Mouse (Mus musculus) layer of hippocampus, postnatal 10 days (tissue): ENCODE data around the gene Rab4b. TPM values are rescaled to one million over a fixed set of nuclear protein-coding genes. Genes with fewer than 3 reads are reported as not detected.

Source experiments
- DNase-seq, 2 experiments: peaks; one replicate each; pipeline ENCODE4 v3.0.0; 2021; ENCODE audit warnings: low spot score in 2 of 2
- long read RNA-seq: library from polyadenylated mRNA; stranded (forward); transcript quantifications from one replicate; pipeline ENCODE4 v2.0.0, GENCODE M21; 2023
- total RNA-seq, 2 experiments: library from RNA; stranded (reverse); gene quantifications; 2 replicates each; pipeline ENCODE4 v1.2.3; 2021

The Rab4b gene
- 10 to 100 TPM; 76.6 to 84.2 TPM for total RNA-seq
- long read RNA-seq, transcript Rab4b-201 (8 exons, 1,192 nt): major isoform, 72 of 85 reads
- long read RNA-seq, partial matches to known transcripts: 1 of 85 reads
- long read RNA-seq, other reads (novel, unspliced or antisense): 8 of 85 reads

DNA sequence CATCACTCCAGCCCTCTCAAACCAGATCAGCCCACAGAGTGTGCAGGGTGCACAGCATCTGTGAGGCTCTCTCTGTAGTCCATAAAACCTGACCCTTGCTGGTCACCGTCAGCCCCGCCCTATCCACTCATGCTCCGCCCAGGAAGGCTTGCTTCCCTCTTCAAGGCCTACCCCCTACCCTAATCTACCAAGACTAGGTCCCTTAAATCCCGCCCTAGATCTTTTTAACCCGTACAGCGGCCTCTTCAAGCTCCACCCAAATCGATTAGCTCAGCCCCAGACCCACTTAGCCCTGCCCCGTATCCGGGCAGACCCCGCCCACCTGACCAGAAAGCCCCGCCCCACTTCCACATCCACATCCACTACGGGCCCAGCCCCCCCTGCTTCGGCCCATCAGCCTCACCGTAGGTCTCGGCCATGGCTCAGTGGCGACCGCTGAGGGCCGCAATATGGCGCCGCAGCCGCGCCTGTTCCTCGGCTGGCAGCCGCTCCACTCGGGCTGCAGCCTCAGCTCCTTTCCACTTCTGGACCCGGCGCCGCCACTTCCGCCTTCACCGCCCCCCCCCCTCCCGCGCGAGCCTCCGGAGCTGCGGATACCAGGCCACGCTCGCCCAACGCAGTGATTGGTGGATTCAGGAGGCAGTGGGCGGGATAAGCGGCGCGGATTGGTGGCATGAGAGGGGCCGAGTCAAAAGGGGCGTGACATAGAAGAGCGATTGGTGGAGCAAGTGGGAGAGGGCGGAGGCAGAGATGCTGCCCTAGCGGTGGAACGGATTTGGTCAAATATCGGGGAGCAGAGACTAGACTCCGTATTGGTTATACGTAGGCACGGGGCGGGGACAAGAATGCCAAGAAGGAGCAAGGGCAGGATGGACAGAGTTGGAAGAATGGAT, at the start of gene Rab4b:
Gene Rab4b (minus strand): TSS at position 573 of the 893 bp plus-strand sequence.
- DNase-seq: peak; percentile 99

DNA sequence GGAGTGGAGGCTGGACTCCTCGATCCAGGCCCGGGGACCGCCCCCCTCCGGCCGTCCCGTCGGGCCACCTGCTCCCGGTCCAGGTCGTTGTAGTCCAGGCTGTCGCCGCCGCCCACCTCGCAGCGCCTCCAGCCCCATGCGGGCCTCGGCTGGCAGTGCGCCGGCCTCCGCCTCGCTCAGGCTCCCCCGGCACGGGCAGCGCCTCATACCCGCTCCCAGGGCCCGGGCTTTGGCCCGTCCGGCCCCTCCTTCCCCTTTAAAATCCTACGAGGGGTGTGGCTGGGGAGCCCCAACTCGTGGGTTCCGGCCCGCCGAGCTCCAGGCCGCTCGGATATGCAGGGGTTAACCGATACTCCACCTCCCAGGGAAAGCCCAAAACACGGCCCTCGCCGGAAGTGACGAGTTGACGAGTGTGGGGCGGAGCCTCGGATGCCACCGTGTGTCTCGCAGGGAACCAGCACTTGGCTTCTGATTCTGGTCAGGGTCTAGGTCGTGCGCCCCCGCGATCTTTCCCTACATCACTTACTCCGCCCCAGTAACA, 49.7 kb upstream of the Rab4b start, which contains the start of gene Itpkc:
Gene Itpkc (minus strand): TSS at position 381 of the 541 bp plus-strand sequence.
- DNase-seq: peak; percentile 91 to 92

DNA sequence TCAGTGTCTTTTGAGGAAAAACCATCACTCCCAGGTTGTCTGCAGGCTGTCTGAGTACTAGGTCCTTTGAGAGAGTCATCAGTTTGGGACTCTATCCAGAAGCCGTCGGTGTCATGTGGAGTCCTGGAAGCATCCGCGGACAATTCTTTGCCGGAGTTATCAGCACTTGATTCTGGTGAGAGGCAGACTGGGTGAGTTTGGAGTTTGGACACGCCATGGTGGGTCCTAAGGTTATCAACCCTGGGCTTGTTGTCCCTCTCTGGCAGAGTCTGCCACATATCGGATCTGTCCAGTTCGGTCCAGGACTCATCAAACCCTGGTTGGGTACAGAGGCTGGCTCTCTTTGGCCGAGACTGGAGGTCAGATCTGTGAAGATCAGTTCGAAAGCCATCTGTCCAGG, 49.0 kb upstream of the Rab4b start:
- no peak for DNase-seq

DNA sequence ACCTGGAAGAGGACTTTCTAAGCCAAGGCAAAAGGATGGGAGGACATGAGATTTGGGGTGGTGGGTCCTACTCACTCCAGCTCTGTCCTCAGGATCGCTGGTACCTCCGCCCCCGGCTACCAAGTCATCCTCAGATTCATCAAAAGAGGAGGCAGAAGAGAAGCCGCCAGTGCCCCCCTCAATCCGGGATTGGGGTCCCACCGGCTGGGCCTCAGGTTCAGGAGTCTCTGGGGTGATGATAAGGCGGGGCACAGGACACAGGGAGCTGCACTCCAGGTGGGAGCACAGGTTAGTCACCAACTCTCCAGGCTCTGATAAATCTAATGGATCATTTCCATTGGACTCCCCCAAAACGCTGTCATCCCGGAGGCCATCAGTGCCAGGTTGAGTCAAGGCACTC, 48.6 kb upstream of the Rab4b start:
- DNase-seq: no peak

- peak in 1 of 2 experiments; percentile 30 for DNase-seq
Measured at GRCm38 (mm10) chr7:27224877-27225575, 46.3 kb upstream of the Rab4b start.

- DNase-seq: no peak
Measured at GRCm38 (mm10) chr7:27222538-27222937, 43.8 kb upstream of the Rab4b start.

DNA sequence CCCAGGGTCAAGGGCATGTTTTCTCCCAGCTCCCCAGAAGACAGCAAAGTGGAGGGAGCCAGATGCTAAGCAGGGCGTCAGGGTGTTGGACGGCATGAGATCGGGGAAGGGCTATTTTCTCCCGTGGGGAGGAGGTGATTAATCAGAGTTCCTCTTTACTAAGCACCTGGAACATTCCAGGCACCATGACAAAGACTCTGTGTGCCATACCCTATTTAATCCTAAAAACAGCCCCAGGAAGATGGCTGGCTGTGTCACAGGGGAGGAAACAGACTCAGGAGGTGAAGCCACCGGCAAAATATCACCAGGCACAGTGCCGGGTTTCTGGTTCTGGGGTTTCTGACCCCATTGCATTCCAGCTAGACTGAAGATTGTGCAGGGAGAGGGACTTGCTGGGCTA, 43.2 kb upstream of the Rab4b start:
- DNase-seq: no peak

DNA sequence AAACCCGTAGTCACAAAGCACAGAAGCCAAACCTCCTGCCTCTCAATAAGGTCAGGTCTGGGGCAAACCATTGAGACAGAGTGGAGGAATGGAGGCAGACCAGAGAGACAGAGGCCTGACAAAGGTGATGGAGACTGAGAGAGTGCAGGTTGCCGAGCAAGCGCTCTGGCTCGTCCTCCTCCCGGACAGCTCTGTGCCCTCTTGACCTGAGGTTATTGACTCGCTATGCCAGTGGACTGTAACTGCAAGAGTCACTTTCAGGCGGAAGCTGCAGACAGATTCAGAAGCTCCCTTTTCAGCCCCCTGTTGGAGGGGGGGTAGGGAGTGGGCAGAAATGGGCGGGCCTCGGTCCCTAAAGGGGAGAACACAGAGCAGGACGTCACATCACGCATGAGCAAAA, 41.2 kb upstream of the Rab4b start:
- DNase-seq: no peak

GRCm38 (mm10) chr7:27218586-27218985, 39.9 kb upstream of the Rab4b start:
- DNase-seq: no peak

DNA sequence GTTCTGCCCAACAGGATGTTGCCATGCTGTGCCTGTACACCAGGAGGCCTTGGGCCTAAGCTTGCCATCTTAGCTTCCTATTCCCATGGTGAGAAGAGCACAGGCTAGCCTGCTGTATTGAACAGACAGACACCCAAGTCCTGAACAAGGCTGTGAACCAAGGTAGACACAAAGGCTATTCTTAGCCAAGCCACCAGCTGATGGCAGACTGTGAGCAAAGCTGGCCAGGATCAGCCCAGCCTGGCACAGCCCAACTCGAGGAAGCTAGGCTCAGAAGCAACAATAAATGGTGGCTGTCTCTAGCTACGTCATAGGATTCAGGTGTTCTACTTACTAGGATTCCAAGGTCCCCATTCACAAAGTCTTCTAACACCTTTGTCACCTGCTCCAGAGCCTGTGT, 33.9 kb upstream of the Rab4b start:
- DNase-seq: no peak

GRCm38 (mm10) chr7:27203730-27204449, 25.2 kb upstream of the Rab4b start:
- DNase-seq: no peak

DNA sequence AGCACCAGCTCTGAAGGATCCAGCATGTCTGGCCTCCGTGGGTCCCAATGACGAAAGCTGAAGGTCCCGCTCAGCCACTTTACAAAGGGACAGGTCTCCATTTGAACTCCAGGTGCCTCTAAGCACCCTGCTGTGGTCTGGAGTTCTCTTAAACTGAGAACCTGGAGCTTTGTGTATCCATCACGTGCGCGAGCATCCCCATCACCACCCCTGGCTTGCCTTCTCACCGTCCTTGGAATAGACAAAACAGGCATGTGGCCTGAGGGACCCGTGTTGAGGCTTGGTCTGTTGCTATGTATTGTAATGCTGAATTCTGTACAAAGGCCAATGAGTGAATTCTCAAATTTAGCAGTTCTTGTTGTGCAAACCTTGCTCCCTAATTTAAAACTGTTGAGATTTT, 20.1 kb upstream of the Rab4b start:
- no peak for DNase-seq

GRCm38 (mm10) chr7:27198355-27198754, 19.7 kb upstream of the Rab4b start:
- DNase-seq: no peak

DNA sequence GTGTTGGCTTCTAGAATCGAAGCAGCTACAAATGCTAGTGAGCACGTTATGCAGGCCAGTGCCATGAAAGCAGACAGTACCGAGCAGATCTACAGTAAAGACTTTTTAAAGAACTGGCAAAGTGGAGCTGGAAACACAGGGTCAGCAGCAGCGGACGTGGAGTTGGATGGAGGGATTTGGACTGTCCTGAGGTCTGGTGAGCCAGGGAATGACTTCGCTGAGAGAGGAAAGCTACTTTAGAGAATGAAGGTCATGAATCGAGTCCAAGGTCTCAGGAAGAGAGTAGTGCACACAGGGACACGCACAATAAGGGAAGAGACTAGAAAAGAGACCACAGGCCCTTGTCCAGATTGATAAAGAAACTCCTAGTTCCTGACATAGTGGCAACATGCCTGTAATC, 18.9 kb upstream of the Rab4b start:
- DNase-seq: no peak

- DNase-seq: no peak
Measured at GRCm38 (mm10) chr7:27197136-27197535, 18.4 kb upstream of the Rab4b start.

- peak; percentile 93 to 94 for DNase-seq
Measured at GRCm38 (mm10) chr7:27195681-27196611, 17.2 kb upstream of the Rab4b start, which contains the start of the genes BC024978 and Snrpa. BC024978 (plus strand) TSS chr7:27195781. Snrpa (minus strand) TSS chr7:27196271.

DNA sequence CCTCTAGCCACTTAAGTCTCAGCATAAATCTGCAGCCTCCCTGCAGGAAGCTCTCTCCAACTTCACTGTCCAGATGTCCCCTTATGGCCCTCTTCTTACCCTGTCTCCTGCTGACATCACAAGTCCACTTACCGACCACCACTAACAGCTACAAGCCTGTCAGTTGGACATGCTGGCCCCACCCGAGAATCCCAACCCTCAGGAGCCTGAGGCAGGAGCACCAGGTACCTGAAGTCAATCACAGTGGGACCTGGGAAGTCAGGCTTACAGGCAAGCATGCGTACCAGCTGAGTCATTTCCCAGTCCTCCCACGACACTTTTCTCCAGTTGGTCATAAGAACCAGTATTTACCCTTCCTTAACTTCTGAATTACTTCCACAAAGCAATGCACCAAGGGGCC, 15.0 kb upstream of the Rab4b start:
- no peak for DNase-seq

GRCm38 (mm10) chr7:27192434-27192833, 13.7 kb upstream of the Rab4b start:
- DNase-seq: no peak

DNA sequence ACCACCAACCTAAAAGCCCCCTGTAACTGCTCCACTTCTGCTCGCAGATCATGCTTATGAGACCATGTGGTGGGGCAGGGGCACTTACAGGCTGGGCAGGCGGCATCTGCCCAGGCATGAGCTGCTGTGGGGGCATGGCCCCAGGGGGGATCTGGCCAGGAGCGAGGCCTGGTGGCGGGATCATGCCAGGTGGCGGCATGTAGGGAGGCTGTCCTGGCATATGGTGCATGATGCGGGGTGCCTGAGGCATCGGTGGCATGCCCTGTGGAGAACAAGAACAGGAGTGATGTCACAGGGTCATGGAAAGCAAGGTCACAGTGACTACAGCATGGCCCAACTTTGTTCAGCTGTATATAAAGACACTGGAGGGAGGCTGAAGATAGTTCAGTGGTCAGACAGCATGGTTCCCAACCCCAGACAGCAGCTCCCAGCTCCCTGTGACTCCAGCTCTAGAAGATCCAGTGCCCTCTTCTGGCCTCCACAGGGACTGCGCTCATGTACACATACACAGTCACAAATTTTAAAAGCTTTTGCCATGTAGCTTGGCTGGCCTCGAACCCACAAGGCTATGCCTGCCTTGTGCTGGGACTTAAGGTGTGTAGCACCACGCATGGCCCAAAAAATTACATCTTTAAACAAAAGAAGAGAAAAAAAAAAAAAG, 10.7 kb upstream of the Rab4b start:
- DNase-seq: no peak
